Mouse (Mus musculus) ZHBTc4 (cell line): ENCODE results near the gene Ubp1.
A peak's percentile ranks its signal among the peaks of the same experiment; 100 is the strongest.

Experiments
- DNase-seq: peaks from one replicate; pipeline ENCODE4 v3.0.0-alpha.2; 2011; ENCODE audit warnings: low read depth, low spot score

Gene Ubp1

GRCm38 (mm10) chr9:113969399-113969798 is 38.7 kb downstream of the Ubp1 start:
- DNase-seq: no peak

DNA sequence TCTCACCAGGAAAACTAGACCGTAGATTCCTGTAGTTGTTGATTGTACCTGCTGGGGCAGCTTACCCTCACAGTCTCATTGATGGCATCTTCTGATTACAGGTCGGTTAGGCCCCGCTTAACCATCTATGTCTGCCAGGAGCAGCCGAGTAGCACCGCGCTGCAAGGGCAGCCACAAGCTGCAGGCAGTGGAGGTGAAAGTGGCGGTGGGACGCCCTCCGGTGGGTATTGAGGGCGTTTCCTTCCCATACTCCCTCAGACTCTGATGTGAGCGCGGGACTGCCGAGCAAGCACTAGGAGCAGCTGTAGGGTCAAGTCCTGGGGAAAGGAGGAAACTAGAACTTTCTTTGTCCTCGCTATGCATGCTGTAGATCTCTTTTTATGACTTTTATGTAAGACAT is 39.3 kb downstream of the Ubp1 start:
- DNase-seq: peak; percentile 63

DNA sequence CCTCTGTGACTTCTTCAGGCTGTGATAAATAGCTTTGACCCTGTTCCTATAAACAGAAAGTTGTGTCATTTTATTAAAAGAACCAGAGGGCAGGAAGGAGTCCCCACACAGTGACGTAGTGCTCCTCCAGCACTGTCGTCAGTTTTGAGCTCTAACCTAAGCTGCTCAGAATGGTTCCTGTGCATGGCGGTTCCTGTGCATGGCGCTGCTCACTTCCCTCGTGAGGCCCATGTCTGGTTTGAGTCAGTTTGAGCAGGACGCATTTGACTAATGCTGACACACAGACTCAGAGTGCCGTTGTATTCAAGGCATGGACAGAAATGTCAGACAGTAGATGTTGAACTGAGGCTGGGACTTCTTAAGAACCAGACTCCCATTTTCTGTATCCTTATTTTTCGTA is 40.9 kb downstream of the Ubp1 start:
- peak; percentile 38 for DNase-seq

GRCm38 (mm10) chr9:113973857-113974256 is 43.1 kb downstream of the Ubp1 start:
- DNase-seq: no peak

DNA sequence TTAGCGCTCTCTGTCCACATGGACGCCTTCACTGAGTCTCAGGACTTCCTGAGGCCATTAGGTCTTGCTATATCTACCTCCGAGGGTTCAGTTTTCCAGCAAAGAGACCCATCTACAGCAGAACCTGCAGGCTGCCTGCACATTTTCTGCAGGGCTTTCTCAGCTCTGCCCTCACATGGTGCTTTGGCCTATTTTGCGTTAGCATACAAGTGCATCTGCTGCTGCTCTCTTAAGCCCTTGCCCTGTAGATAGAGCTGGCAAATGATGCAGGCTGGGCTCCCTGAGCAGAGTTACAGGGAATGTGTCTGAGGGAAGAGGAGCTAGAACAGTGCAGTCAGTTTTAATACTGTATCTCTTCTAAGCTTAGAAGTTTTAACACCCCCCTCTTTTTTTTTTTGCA is 44.2 kb downstream of the Ubp1 start:
- DNase-seq: no peak

GRCm38 (mm10) chr9:113975442-113975841 is 44.7 kb downstream of the Ubp1 start:
- no peak for DNase-seq

GRCm38 (mm10) chr9:113976264-113976663 is 45.5 kb downstream of the Ubp1 start:
- no peak for DNase-seq

- no peak for DNase-seq
Observed at GRCm38 (mm10) chr9:113977225-113977840, 46.6 kb downstream of the Ubp1 start.

- DNase-seq: no peak
Observed at GRCm38 (mm10) chr9:113978656-113979055, 47.9 kb downstream of the Ubp1 start.

- DNase-seq: no peak
Observed at GRCm38 (mm10) chr9:113979356-113979755, 48.6 kb downstream of the Ubp1 start.

DNA sequence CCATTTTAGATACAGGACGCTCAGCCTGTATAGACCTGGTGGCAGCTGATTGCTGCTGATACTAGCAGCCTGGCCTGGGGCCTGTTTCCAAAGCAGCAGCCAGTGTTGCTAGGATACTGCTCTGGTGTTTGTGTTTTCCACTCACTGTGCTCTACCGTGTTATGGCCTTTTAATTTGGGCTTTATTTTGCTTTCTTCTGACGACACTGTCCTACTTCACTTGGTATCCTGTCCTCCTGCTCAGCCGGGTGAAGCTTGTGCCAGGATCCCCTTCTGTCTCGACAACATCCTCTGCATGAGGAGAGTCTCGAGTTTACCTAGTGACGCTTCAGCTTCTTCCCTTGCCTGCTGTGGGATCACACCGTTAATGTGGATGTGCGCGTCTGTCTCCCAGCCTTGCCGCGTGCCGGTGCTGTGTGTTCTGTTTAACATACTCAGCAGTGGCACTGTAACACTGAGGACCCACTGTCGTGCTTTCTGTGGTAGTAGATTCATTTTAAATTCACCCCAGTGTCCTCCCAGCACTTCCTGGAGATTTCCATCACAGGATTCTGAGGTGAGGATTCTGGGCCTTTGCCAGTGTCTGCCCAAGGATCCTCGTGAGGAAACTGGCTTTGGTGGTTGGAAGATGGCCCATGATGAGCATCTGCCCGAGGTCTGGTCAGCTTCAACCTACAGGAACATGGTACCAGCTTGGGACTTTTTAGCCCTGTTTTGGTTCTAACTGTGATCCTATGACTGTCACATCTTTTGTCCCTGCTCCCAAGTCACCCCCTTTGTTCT is 50.6 kb downstream of the Ubp1 start:
- DNase-seq: no peak

GRCm38 (mm10) chr9:113982451-113982850 is 51.7 kb downstream of the Ubp1 start:
- DNase-seq: no peak

- no peak for DNase-seq
Observed at GRCm38 (mm10) chr9:113982883-113983670, 52.3 kb downstream of the Ubp1 start.

DNA sequence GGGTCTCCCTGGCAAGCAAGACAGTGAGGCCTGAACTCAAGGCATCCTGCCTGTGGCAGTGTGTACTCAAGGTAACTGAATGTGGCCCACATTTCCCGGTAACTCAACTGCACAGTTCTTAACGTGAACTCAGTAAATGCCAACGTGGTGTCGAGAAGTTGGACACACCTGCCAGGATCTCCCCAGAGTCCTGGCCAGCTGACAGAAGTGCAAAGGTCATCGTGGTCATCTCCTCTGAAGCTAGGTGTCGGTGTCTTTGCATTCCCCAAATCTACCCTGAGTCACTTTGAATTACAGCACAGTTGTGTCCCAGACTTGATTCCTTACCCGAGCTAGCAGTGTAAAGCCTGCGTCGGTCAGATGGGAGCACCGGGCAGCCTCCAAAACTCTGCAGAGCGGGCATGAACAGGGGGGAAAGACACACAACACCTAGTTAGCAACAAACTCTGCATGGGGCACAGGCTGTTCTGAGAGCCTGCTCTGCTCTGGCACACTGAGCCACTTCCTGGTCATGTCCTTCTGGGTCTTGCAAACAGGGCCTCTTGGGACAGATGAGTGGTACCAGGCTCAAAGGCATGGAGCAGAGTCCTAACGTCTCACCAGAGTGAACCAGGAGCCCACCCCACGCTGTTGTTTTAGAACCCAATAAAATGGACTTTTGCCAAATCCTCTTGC is 54.3 kb downstream of the Ubp1 start:
- no peak for DNase-seq

DNA sequence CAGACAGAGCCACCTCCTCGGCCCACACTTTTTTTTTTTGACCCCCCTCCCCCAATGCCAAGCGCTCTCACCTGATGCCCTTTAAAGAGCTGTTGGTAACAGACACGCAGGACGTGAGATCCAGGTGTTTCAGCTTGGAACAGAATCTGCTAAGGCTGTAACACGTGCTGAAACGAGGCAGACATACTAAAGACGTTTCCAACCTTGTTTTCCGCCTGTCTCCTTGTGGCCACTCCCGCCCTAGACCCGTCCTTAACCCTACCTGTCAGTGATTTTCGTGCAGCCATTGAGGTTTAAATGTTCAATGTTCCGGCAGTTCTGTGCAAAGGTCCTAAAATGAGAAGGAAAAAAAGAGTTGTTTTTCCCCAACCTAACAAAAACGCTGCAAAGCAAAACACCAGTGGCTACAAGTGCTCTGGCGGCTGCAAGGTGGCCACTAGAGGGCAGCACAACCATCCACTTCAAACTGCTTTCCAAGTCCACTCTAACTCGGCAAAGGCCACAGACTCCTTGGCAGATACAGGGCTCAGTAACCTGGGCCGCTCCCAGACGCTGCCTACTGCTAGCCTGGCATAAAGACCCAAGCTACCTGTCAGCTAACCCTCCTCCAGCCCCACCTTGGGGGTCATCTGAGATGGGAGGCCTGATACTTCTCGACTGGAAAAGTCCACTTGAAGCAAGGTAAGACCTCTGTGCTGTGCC is 60.0 kb downstream of the Ubp1 start:
- DNase-seq: peak; percentile 88

- DNase-seq: no peak
Observed at GRCm38 (mm10) chr9:113992810-113993209, 62.1 kb downstream of the Ubp1 start.

DNA sequence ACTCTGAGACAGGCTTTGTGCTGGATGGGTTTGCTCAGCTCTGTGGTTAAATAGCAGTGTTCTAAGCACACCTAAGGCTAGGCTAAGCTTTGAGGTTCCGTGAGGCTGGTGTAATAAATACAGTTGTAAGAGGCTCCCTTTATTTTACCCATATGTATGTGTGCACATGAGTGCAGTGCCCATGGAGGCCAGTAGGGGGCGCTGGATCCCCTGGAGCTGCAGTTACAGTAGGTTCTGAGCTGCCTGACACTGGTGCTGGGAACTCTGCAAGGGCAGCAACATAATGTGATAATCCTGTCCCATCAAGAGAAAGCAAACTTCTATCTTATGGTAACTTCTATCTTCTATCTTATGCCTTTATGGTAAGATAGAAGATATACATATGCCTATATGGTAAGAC is 67.6 kb downstream of the Ubp1 start:
- DNase-seq: peak; percentile 37

DNA sequence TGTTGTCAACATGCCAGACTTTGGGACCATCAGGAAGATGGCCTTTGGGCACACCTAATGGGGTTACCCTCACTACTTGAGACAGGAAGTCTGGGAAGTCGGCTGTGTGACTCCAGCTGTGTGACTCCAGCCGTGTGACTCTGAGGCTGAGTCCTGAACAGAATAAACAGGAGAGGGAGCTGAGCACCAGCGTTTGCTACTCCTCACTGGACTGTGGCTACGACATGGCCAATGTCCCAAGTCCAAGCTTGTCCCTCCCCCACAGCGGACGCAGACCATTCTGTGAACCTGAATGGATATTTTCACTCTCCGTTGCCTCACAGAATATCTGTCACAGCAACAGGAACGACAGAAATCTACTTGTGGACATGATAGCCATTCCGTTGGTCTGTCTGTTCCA is 76.1 kb downstream of the Ubp1 start:
- DNase-seq: no peak

DNA sequence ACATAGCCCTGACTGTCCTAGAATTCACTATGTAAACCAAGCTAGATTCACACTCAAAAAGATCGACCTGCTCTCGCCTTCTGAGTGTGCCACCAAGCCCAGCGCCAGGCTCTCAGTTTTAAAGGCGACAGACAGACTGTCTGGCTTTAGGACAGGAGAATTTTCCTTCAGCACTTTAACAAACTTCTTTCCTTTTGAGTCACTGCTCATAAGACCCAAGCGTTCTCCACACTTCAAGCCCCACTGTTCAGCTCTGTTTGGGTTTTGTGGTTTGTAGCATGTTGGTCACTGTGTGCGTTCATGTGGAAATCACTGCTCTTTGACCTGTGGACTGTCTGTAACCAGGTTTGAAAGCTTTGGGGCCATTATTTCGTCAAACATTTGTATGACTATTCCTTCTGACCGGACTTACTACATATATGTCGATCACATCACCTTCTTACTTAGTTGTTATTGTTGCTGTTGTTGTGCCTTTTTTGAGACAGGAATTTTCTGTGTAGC is 77.2 kb downstream of the Ubp1 start:
- DNase-seq: no peak

DNA sequence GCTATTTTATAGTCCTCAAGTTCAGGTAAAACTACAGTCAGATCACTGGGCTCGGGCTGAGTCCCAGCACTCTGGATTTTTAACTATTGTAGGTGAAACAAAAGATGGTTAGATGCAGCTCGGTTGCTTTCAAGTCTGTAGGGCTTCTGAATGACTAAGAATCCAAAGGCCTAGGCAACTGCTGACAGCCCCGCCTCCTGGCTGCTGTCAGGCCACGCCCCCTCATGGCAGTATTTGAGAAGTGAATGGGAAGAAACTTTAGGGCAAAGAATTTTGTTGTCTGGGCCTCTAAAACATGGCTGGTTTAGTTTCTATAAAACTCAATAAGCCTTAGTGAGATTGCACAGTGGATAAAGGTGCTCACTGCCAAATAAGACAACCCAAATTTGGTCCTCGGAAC is 78.8 kb downstream of the Ubp1 start:
- DNase-seq: peak; percentile 82

DNA sequence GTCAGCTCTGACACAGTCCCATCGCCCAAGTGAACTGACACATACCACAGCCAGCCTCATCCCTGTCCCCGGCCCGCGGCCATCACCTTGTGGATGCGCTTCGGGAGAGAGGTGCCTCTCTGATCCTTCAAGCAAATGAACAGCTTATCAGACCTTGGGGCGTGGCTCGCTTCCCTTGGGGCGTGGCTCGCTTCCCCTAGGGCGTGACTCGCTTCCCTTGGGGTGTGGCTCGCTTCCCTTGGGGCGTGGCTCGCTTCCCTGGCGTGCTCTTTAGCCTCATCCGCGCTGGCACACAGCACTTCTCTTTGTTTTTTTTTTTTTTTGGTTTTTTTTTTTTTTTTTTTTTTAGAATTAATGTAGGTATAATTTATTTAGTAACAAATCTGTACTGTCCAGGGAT is 80.5 kb downstream of the Ubp1 start:
- peak; percentile 88 for DNase-seq
